Mouse (Mus musculus): ENCODE measurements at regions not wholly inside any gene's neighbourhood (a gene's known extent, or its start where the extent isn't known, plus 50 kb on each side); places are given as distances from the start of the nearest gene placed in this dataset.
A peak's percentile ranks its signal among the peaks of the same experiment; 100 is the strongest.

DNA sequence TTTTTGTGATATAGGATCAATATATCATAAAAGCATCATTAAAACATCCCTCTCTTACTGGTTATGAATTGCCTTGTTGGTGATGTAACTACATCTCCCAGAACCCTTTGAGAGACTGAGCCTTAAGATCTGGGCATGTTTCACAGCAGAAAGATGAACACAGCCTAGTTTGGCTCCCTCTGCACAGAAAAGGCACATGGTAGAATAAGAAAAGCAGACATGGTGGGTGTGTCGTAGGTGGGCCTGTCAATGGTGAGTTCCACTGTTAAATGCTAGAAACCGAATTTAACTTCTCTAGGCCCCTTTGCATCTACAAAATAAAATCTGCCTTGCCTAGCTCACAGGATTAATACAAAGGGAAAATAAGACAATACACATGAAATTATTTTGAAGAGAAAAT, 343.3 kb upstream of the Smarca2 start:
- no peak for DNase-seq (ENCODE audit: low spot score)

DNA sequence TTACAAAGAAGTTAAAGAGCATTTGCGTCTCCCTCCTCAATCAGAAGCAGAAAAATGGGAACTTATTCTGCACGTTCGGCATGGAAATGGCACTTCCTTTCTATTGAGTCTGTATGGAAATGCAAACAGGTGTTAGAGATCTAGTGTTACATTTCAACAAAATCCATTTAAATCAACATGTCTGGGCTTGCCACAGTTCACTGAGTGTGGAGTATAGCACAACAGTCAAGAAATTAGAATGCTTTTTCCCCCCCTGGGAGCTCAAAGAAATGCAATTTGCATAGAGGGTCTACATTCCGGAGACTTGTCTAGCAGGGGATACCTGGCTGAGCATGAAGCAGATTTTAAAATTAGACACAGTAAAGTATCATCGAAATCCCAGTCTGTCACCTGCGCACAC, 308.5 kb upstream of the Smarca2 start:
- DNase-seq (ENCODE audit: low spot score) = no peak

DNA sequence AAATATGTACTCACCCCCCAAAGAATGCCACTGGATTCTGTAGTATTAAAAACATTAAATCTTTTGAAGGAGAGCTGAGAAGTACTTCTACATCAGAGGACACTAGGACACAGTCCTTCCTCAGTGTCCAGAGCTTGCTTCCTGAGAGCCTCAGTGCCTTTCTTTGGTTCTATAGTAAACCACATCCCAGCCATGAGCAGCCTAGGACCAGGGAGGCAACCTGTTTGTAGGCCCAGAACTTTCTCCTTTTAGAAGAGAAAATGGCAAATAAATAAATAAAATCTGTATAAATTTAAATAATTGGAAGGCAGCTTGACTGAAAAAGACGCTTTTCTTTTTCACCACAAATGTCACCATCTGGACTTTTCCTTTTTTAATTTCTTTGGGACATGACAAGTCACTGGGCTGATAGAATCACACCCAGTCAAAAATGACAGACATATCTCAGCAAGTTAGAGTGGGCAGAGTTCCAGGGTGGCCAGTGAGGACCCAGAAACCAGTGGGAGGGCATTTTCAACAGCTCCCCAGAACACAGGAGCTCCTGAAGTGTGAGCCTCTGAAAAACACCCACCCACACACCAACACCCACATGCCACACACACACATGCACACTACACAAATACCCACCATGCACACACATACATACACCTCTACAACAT, 296.2 kb upstream of the Smarca2 start:
- DNase-seq (ENCODE audit: low spot score) = no peak

DNA sequence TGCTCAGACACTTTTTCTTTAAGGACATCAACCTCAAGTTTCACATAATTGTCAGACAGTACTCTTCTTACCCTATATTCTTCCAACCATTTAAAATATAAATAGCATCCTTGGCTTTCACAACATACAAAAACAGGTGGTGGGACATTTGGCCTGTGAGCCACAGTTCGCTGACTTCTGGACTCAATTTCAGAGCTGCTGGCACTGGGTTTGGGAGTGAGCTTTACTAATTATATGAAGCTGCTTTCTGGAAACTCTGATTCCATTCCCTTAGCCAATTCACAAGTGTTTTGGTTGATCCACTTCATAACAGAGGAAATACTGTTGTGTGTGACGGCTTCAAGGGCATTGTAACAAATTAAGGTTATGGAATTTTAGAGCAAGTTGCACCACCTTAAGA, 285.9 kb upstream of the Smarca2 start:
- no peak for DNase-seq (ENCODE audit: low spot score)

DNA sequence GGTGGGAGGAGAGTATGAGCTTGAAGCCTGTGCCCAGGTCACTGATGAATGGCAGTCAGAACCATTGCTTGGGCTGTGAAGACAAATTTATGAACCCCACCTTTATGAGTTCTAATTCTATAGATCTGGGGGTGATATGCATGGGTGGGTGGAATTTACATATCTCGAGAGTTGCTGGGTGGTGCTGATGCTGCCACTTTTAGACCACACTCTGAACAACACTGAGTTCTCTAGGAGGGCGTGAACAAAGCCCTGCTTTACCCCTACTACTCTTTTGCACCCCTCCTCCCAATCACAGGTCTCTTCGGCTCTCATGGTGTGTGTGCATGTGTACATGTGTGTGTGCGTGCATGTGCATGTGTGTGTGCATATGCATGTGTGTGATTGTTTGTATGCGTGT, 281.2 kb upstream of the Smarca2 start:
- DNase-seq (ENCODE audit: low spot score) = no peak

DNA sequence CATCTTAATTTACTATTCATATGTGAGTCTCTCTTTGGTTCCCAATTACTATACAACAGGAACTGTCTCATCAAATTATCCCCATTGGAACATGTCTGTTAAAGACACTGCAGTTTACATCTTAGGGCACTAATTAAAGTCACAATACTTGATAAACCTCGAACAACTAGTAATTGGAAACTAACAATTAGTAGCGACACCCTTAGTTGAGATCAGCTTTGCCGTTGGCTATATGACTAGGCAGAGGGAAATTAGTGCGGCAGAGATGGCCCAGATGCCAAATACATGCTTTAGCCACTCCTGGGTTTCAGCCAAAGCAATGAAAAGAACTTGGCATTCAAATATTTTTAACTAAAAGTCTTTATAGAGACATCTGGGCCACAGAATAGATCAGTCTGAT, 265.7 kb upstream of the Smarca2 start:
- no peak for DNase-seq (ENCODE audit: low spot score)

DNA sequence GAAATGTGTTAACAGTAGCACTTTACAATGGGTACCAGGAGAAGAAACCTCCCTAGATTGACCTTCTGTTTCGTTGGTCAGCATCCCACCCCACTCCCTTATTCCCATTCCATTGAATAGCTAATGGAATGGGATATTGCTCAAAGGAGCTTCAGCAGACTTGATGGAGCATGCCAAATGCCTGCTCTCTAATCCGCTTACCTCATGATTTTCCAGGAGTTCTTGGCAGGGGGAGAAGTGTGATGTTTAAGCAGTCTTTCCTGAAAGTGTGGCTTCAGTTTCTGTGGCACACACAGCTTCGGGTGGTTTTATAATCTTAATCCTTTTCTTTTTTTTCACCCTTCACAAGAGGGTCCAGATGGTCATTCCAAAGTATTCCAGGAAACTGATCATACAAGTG, 264.7 kb upstream of the Smarca2 start:
- DNase-seq (ENCODE audit: low spot score) = no peak

DNA sequence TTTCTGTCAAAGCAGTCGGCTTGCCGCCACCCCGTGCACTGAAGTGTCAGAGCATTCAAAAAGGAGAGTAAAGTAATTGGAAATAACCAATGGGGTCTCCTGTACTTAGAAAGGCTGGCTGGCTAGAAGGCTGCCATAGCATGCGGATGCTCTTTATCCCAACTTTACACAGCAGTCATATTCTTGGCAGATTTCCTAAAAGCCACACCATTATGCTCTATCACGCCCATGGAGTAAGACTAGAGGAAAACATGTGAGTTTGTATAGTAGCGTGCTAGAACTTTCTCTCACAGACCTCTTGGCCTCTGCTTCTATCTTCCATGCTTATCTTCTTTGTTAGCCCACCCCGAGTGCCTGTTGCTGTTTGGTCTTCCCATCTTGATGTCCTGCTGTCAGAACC, 249.8 kb upstream of the Smarca2 start:
- DNase-seq (ENCODE audit: low spot score) = no peak

DNA sequence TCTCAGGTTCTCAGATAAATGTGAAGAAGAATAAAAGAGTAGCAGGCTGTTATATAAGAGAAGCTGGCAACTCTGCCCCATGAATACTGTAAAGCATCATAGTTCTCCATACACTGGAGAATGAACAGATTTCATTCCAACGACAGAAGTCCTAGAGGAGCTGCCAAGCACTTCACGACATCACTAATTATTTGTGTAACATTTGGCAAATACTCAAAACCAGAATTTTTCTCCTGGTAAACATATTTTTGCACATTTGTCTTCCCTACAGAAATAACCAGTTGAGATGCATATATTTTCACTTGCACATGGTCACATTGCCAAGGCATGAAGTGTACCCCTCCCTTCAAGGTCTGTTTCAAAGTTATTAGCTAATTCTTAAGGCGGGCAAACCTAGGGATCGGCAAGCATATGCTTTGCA, 220.9 kb upstream of the Smarca2 start:
- no peak for DNase-seq (ENCODE audit: low spot score)

DNA sequence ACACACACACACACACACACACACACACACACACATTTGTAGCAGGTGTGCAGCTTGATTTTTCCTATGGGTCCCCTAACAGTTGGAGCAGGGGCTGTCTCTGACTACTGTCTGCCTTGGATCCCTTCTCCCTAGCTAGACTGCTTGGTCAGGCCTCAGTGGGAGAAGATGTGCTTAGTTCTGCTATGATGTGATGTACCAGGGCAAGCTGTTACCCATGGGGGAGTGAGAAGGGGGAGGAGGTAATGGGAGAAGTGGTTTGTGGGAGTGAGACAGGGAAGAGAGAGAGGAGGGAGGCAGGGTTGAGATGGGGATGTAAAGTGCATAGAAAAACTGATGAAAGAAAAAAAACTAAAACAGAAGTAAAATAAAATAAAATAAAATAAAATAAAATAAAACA, 218.8 kb upstream of the Smarca2 start:
- no peak for DNase-seq (ENCODE audit: low spot score)

DNA sequence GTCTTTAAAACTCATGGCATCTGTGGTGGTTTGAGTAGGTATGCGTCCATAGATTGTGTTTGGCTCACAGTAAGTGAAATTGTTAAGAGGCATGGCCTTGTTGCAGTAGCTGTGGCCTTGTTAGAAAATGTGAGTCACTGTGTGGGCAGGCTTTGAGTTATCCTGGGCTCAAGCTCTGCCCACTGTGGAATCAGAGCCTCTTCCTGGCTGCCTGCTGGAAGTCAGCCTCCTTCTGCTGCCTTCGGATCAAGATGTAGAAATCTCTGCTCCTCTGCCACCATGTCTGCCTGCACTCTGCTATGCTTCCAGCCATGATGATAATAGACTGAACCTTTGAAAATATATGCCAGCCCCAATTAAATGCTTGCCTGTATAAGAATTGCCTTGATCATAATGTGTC, 192.2 kb upstream of the Smarca2 start:
- no peak for DNase-seq (ENCODE audit: low spot score)

DNA sequence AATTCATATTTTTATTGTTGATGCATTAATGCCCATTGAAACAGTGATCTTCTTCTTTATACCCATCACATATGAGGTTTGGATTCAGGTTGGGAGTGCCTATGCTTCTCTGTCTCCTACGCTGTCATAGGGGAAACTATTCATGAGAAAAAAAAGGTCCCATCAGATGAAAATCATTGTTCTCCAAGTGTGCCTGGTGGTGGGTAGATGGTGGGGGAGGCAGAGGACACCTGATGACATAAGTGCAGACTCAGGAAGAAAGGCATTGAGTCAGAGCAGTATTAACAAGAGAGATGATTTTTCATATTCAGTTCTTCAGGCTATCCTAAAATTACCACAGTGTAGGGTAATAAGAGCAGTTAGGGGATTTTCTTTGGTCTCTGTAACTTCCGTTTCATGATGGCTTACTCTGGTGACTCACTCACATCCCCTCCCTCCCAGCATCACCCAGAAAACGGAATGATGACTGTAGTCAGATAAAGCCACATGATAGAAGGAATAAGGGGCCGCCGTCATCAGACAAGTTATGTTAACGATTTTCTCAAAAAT, 190.3 kb upstream of the Smarca2 start:
- DNase-seq (ENCODE audit: low spot score) = no peak

DNA sequence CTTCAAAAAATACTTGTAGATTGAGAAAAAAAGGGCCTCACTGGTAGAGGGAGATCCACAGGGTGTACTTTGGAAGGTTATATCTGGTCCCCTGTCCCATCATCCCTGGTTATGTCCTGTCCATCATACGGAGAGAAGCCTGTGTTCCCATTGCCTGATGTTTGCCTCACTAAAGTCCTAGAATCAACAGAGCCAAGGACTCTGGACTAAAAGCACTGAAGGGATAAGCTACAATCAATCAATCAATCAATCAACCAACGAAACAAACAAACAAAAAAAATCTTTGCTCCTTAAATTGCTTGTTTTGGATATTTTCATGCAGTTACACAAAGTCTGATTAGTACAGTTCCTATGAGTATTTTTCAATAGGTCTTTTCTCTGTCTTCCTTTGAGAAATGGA, 185.1 kb upstream of the Smarca2 start:
- no peak for DNase-seq (ENCODE audit: low spot score)

DNA sequence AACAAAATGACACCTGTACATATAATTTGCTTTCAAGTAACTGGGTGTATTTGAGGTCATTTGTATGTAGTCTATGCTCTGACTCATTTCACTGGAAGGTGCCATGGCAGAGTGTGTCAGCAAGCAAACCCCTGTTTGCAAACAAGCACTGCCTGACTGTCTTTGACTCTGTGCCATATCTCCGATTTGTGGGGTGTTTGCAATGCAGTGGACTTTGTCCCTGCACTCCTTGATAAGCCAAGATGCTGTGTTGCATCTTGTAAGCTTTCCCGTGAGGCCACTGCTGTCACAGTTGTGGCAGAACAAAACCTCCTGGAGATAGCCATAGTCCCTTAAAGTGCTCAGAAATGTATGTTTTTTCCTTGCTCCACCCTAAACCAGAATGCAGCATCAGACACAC, 165.7 kb upstream of the Smarca2 start:
- DNase-seq (ENCODE audit: low spot score) = no peak

DNA sequence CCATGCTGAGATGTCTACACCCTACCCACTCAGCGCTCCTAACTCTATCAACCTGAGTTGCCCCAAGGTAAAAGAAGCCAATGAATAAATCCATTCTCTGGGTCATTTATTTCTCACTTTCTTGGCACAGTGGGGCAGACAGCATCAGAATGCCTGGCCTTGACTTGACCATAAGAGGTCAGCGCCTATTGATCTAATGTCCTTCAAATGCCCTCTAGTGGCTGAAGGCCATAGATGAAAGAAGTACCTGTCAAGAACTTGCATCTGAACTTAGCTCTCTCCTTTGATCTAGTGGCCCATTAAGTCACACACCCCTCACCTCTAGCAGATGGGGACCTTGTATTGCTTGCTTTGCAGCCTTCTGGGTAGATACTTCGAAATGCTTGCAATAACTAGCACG, 159.5 kb upstream of the Smarca2 start:
- DNase-seq (ENCODE audit: low spot score) = peak; percentile 4

DNA sequence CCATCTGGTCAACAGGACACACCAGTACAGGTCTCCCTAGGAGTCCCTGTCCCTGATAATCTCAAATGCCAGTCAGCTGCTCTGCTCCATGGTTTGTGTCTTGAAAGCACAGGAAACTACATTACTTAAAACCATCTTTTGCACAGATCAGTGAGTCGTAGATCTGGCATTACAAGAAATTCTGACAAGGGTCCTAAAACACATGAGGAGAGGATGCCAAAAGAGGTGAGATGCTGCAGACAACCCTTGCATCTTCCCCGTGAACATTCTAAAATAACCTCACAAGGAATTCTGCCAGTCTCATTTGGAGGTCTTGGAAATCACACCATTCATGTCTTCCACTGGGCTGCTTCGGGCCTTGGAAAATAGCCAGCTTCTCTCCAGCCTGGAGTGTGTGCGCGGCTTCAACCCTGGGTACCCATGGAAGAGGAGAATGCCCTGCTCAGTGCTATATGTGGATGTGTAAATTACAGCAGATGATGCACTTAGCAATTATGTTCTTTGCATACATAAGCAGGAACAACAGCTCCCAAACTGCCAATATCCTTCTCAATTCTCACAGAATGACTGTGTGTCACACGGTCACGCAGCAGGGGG, 157.3 kb upstream of the Smarca2 start:
- no peak for DNase-seq (ENCODE audit: low spot score)

DNA sequence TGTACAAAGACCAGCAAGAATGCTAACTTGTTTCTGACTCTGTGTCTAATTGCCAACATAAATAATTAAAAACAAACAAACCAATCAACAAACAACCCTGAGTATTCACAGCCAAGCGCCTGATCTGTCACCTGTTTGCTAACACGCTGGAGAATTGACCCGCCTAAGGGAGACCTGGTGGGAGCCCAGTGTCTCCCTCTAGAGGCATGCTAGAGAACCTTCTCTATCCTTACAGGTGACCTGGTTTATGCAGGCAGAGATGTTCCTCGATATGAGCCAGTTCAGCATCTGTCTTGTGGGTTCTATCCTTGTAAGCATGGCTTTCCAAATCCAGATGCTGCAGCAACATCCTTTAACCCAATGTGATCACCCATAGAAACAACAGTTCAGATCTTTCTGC, 143.1 kb upstream of the Smarca2 start:
- DNase-seq (ENCODE audit: low spot score) = no peak

DNA sequence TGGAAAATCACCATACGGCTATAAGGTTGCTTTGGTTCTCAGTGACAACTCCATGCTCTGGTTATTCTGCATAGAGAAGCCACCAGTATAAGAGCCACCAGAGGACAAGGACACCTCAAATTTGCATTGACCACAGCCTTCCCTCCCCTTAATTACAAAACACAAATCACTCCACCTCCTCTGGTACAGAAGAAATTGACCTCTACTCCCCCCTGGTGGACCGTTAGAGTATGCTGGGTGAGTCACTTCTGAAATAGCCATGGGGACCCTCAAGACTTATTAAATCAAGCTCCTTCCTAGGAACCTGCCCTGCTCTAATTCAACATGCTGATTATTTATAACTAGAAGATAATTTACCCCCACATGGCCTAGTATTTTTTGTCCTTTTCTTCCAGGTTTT, 139.6 kb upstream of the Smarca2 start:
- no peak for DNase-seq (ENCODE audit: low spot score)

DNA sequence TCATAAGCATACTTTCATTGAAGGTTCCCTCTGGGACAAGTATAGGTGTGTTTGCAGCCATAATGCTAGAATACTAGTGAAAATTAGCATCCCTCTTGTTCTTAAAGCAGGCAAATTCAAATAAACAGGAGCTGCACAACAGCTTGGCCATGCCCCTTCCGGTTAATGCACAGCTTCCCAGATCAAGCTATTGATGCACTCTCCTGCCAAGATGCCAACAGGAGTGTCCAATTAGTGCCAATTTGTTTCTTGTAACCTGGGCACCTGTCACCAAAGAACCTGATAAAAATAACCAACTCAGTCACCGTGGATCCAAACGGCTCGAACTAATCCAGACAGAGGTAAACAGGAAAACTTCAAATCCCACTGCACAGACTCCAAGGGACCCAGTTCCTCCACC, 138.6 kb upstream of the Smarca2 start:
- DNase-seq (ENCODE audit: low spot score) = no peak

DNA sequence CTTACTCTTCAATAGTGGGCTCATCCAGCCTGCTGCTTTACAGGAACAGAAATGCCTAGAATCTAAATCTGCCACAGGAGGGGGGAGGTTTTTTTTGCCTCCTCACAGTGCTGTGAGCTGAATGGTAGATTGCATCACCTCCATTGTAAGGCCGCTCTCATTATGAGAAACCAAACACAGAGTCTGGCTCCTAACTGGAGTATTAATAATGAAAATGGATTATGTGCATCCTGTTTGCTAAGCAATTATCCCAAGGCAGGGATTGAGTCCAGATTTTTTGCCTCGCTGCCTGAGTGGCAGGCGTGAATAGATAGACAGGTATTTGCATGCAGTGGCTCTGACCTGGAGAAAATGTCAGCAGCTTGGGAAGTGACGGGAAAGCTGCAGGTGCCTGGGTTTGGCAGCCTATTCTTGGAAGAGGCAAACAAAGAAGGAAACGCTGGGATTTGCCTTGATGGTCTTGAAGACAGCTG, 137.6 kb upstream of the Smarca2 start:
- no peak for DNase-seq (ENCODE audit: low spot score)

DNA sequence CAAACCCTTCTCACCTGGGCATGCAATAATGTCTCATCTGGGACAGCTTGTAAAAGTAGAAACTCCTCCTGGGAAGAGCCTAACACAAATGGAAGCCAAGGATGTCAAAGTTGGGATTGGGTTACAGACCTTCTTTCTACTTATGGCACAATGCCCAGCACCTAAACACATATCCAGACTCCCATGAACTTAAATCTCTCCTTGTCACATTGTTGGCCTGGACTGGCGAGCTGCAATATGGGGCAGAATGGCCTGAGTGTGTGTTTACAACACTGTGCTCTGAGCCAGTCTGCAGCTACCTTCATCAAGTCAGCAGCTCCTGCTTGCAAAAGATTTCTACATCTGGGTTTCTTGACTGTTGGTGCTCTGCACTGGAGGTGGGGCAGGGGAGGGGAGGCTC, 132.2 kb upstream of the Smarca2 start:
- no peak for DNase-seq (ENCODE audit: low spot score)

DNA sequence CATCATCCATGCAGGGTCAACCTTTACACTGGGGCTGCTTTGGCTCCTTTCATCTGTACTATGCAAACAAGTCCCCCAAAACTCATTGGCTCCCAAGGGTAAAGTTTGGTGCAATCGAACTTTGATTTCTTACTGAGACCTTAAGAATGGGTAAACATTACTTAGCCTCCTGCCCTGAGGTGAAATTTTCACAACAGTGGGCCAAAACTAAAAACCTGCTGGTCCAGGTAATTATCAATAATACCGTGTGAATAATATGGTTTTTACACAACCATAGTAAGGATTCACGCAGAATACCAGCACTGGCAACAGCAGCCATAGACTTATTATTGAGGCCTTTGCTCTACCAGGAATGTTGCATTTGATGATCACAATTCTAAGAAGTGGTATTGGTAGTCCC, 131.6 kb upstream of the Smarca2 start:
- no peak for DNase-seq (ENCODE audit: low spot score)

DNA sequence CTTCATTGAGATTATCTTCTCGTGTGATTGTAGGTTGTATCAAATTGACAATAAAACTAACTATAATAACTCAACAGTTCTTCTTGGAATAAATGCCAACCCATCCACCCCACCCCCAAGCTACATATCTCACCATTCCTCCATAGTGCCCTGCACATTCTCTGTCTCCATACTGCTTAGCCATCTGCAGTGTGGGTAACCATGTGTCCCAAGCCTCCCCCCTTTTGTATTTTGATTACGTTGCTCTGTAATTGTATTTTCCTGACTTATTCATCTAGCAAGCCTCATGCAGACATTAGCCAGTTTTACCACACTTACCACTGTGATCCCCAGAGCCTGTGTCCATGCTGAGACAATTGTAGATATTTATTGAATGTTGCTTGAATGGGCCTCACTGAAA, 129.7 kb upstream of the Smarca2 start:
- no peak for DNase-seq (ENCODE audit: low spot score)

DNA sequence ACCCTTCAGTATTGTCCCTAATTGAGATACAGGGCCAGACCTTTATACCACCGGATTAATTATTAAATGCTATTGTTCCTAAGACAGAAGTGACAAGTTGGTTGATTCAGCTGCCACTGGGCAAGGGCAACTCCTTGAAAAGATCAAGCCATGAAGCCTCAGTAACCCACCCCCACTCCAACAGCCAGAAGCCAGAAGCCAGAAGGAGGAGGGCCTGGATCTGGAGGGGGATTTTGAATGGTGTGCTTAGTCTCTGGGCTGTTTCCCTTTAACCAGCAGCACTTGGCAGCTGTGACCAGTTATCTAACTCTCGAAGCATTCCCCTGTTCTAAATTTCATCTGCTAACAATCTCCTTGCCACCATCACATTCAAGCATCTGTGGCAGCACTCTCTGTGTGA, 129.1 kb upstream of the Smarca2 start:
- no peak for DNase-seq (ENCODE audit: low spot score)

Measured in lung, postnatal 25 days (tissue).